Mouse (Mus musculus) ES-Bruce4 (cell line): Measurements from ENCODE around the gene Mcm9.
"Not testable (repeated sequence)": the region's sequence is repeated elsewhere in the genome, so short reads cannot be mapped to it uniquely, and the experiment has no call there.

Source experiments
- CTCF ChIP-seq: IDR thresholded peaks from one replicate; pipeline ENCODE4 v1.8.1; 2011; ENCODE audit warnings: low read depth, low read length
- EP300 ChIP-seq: IDR thresholded peaks from 2 replicates; pipeline ENCODE4 v1.6.1; 2011; ENCODE audit warnings: low read depth, low read length; ENCODE audit not compliant: insufficient read depth
- POLR2A ChIP-seq: IDR thresholded peaks from one replicate; pipeline ENCODE4 v1.8.1; 2011; ENCODE audit warnings: low read length; ENCODE audit not compliant: insufficient read depth

GRCm38 (mm10) chr10:53630339-53630738 is at the start of gene Mcm9:
- not testable (repeated sequence) for TF ChIP-seq POLR2A, CTCF, EP300
